Mouse (Mus musculus): ENCODE measurements around the gene Ccdc74a. TPM values are rescaled to one million over a fixed set of nuclear protein-coding genes. Genes with fewer than 3 reads are reported as not detected.

Gene Ccdc74a
- total RNA-seq, 2 experiments from 2014 or later: 25.5 to 25.8 TPM

Other genes starting within 250 kb of the Ccdc74a start
- 10 to 100 TPM; 19.7 to 20.5 TPM for gene Snap29, start 240.5 kb upstream of the Ccdc74a start, total RNA-seq (2021)
- gene Pi4ka, start 240.2 kb upstream of the Ccdc74a start, total RNA-seq (2021): 100 to 1,000 TPM; 346 to 353 TPM
- 10 to 100 TPM; 30.8 to 34.0 TPM for gene Crkl, start 194.5 kb upstream of the Ccdc74a start, total RNA-seq (2021)
- 100 to 1,000 TPM; 105 to 133 TPM for gene Aifm3, start 156.9 kb upstream of the Ccdc74a start, total RNA-seq (2021)
- gene Lztr1, start 137.8 kb upstream of the Ccdc74a start, total RNA-seq (2021): 100 to 1,000 TPM; 151 to 156 TPM
- gene Thap7, start 115.3 kb upstream of the Ccdc74a start, total RNA-seq (2021): 10 to 100 TPM; 42.9 to 49.3 TPM
- gene Lrrc74b, start 85.2 kb upstream of the Ccdc74a start, total RNA-seq (2021): under 1 TPM; 0.42 to 0.72 TPM
- 1 to 10 TPM; 1.0 TPM for gene P2rx6, start 84.6 kb upstream of the Ccdc74a start, total RNA-seq (2021)
- 100 to 1,000 TPM in 1 of 2 experiments, 10 to 100 TPM in 1; 89.6 to 101 TPM for gene Slc7a4, start 63.3 kb upstream of the Ccdc74a start, total RNA-seq (2021)
- 10 to 100 TPM; 43.6 to 80.2 TPM for gene Smpd4, start 27.1 kb upstream of the Ccdc74a start, total RNA-seq (2021)
- gene Med15, start 86.4 kb downstream of the Ccdc74a start, total RNA-seq (2021): 10 to 100 TPM; 63.3 to 90.2 TPM
- 100 to 1,000 TPM in 1 of 2 experiments, 10 to 100 TPM in 1; 92.5 to 110 TPM for gene Klhl22, start 113.1 kb downstream of the Ccdc74a start, total RNA-seq (2021)
- 1 to 10 TPM; 3.4 to 3.8 TPM for gene Scarf2, start 150.8 kb downstream of the Ccdc74a start, total RNA-seq (2021)
- gene B830017H08Rik, start 186.7 kb downstream of the Ccdc74a start, total RNA-seq (2021): 1 to 10 TPM; 2.9 to 4.6 TPM
- gene Car15, start 191.9 kb downstream of the Ccdc74a start, total RNA-seq (2021): 10 to 100 TPM; 11.7 to 14.4 TPM
- 1 to 10 TPM; 1.3 to 2.2 TPM for gene Gm20518, start 245.2 kb downstream of the Ccdc74a start, total RNA-seq (2021)
- gene Tssk1, start 247.8 kb downstream of the Ccdc74a start, total RNA-seq (2021): not detected

Measured in left cerebral cortex, postnatal 36 days (tissue).